Mouse (Mus musculus): ENCODE data around the gene Syne2.

- TF ChIP-seq CTCF (IDR thresholded peaks at IDR 0.05), result no peak
- no peak for TF ChIP-seq POLR2A (IDR thresholded peaks at IDR 0.05; ENCODE audit: insufficient read depth, low read depth, low read length)
These were observed 70.8 kb downstream of the Syne2 start for GRCm38 (mm10) chr12:75888721-75889120.

Data from heart, adult 2 months (tissue).